Mouse (Mus musculus) lung, postnatal 0 days (tissue): ENCODE results near the gene Ypel3. TPM values are rescaled to one million over a fixed set of nuclear protein-coding genes. Genes with fewer than 3 reads are reported as not detected.
A peak's percentile ranks its signal among the peaks of the same experiment; 100 is the strongest.
"Not testable (repeated sequence)": the region's sequence is repeated elsewhere in the genome, so short reads cannot be mapped to it uniquely, and the experiment has no call there.

Experiments used
- ATAC-seq: fragments of 200-750 bp; cut with Nextera tagmentation; 2 replicates; pipeline ENCODE4 v1.8.0; 2017; ENCODE audit warnings: moderate library complexity
- DNase-seq: peaks from one replicate; pipeline ENCODE4 v3.0.0-alpha.2; 2016; ENCODE audit warnings: low spot score
- H3K27ac ChIP-seq: fragments of 300-500 bp; sonication (generic); 2 replicates; pipeline ENCODE4 v1.5.1; 2014; ENCODE audit warnings: antibody characterized with exemption, mild to moderate bottlenecking, low read length, mixed read lengths
- H3K27me3 ChIP-seq: fragments of 300-500 bp; sonication (generic); replicated peaks from 2 replicates; pipeline ENCODE4 v1.6.1; 2014; ENCODE audit warnings: low read length, mixed read lengths; ENCODE audit not compliant: insufficient read depth
- H3K36me3 ChIP-seq: fragments of 300-500 bp; sonication (generic); 2 replicates; pipeline ENCODE4 v1.6.1; 2014; ENCODE audit warnings: low read length, mixed read lengths; ENCODE audit not compliant: insufficient read depth
- H3K4me1 ChIP-seq: fragments of 300-500 bp; sonication (generic); 2 replicates; pipeline ENCODE4 v1.6.1; 2014; ENCODE audit warnings: antibody characterized with exemption, low read depth, low read length, mixed read lengths; ENCODE audit not compliant: insufficient read depth
- H3K4me2 ChIP-seq: fragments of 300-500 bp; sonication (generic); replicated peaks from 2 replicates; pipeline ENCODE4 v1.6.1; 2014; ENCODE audit warnings: low read depth, mild to moderate bottlenecking, low read length, moderate library complexity, mixed read lengths
- H3K4me3 ChIP-seq: fragments of 300-500 bp; sonication (generic); 2 replicates; pipeline ENCODE4 v1.5.1; 2014; ENCODE audit warnings: low read depth, low read length
- H3K9ac ChIP-seq: fragments of 300-500 bp; sonication (generic); replicated peaks from 2 replicates; pipeline ENCODE4 v1.6.1; 2014; ENCODE audit warnings: low read depth, mild to moderate bottlenecking
- H3K9me3 ChIP-seq: fragments of 300-500 bp; sonication (generic); 2 replicates; pipeline ENCODE4 v1.6.1; 2016; ENCODE audit warnings: low read length, mixed read lengths
- CTCF ChIP-seq: IDR thresholded peaks from 2 replicates; pipeline ENCODE4 v1.5.1; 2016; ENCODE audit warnings: antibody characterized with exemption, mild to moderate bottlenecking
- EP300 ChIP-seq: IDR thresholded peaks from 2 replicates; pipeline ENCODE4 v1.6.1; 2016; ENCODE audit warnings: antibody characterized with exemption, mild to moderate bottlenecking, control low read depth
- WGBS: fragments of 180-500 bp; shearing (Covaris S2); extraction: QIAGEN DNeasy Blood & Tissue Kit; methylation state at CpG from one replicate; pipeline ENCODE4 v1.1.7; 2014; 5-methylcytosine and 5-hydroxymethylcytosine counted together
- polyA plus RNA-seq: library from polyadenylated mRNA; unstranded; fragments of >200 nt; fragmentation: Nextera tagmentation; extraction: Ambion mirVana; gene quantifications from 2 replicates; pipeline ENCODE4 v1.2.1, GENCODE M21; 2015

Gene Ypel3
- polyA plus RNA-seq, result 325 and 340 TPM in 2 replicates

DNA sequence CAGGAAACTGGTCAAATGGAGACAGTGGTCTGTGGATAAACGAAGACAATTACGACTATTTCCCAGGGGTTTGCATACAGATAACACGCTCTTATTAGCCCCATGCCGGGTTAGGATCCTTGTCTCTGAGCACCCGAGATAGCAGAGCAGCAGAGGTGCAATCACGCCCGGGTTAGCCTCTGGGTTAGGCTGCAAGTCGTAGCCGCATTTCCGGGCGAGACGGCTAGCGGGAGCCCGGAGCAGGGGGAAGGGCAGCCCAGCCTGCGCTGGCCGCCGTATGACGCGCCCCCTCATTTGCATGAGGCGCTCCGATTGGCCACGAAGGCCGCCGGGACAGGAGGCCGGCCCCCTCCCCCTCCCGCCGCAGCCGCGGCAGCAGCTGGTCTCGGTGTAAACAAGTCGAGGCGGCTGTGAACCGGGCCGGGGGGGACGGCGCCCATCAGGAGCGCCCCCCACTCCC, at the start of gene Ypel3:
Gene Ypel3, plus strand, starts transcription at position 358 of the 460 bp plus-strand sequence.
- Histone ChIP-seq H3K27ac (peak within 1 kb of the TSS; percentile 94), H3K4me2 (peak within 1 kb of the TSS; percentile 94), H3K9ac (peak within 1 kb of the TSS; percentile 98), H3K4me3 (peak within 1 kb of the TSS; percentile 93), H3K27me3 (no peaks in the 10 kb centered on the region), H3K4me1 (peaks cover 29% of the 10 kb centered on the region), H3K9me3 (no peaks in the 10 kb centered on the region), H3K36me3 (no peaks in the 10 kb centered on the region)
- under 1% methylated on average over 16 of the region's 37 CpGs for WGBS
- peak; percentile 98 for DNase-seq
- TF ChIP-seq EP300, result peak; percentile 29; the same call in 1 of the 2 replicates
- TF ChIP-seq CTCF, result no peak
- peak; percentile 93 for ATAC-seq

DNA sequence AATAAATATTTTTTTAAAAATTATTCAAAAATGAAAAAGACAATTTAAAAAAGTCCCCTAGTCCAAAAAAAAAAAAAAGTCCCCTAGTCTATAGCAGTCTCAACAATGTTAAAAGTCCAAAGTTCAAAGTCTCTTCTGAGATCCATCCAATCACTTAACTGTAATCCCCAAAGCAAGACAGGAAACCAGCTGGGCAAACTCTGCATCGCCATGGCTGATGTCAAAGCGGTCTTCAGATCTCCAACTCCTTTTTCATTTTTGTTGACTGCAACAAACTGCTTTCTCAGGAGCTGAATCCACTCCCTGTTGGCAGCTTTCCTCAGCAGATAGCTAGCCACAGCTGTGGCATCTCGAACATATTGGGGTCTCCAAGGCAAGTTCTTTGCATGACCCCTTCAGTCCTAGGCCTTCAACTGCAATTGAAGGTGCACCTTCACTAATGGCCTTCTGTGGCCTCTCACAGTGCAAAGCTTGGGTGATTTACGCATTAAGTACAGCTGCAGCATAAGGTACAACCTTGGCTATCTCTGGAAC, 46.4 kb upstream of the Ypel3 start:
- WGBS, result 62% methylated on average over 4 of the region's 4 CpGs

DNA sequence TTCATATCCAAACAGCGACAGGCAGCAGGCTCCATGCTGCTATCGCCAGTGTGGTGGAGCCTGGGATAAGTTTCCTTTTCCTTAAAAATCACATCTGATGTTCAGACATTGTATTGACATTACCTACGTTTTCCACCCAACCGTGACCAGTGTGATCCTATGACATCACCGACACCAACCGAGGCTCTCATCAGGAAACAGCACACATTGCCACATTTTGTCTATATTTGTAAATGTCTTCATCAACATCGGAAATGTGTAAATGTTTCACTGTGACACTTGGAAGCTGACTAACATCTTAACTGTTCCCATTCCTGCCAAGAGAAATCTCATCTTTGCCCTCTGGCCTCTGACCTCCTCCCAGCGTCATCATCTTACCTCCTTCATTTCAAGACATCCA, 40.6 kb upstream of the Ypel3 start:
- DNase-seq (no peak), ATAC-seq (no peak)
- Histone ChIP-seq H3K9me3 (no peaks in the 10 kb centered on the region), H3K27me3 (no peaks in the 10 kb centered on the region), H3K36me3 (no peaks in the 10 kb centered on the region), H3K4me1 (no peaks in the 10 kb centered on the region), H3K4me3 (no peak overlapping the region), H3K27ac (no peak overlapping the region), H3K4me2 (no peak overlapping the region), H3K9ac (no peak overlapping the region)
- 66% methylated on average over 8 of the region's 8 CpGs for WGBS
- TF ChIP-seq CTCF (no peak), EP300 (no peak)

More for the DNA sequence above, 46.4 kb upstream of the Ypel3 start:
- H3K27me3 ChIP-seq, H3K4me3 ChIP-seq, H3K36me3 ChIP-seq, H3K4me2 ChIP-seq, H3K4me1 ChIP-seq, H3K27ac ChIP-seq, H3K9me3 ChIP-seq, H3K9ac ChIP-seq: not testable (repeated sequence)
- ATAC-seq, result peak; percentile 65
- DNase-seq, result peak; percentile 45

DNA sequence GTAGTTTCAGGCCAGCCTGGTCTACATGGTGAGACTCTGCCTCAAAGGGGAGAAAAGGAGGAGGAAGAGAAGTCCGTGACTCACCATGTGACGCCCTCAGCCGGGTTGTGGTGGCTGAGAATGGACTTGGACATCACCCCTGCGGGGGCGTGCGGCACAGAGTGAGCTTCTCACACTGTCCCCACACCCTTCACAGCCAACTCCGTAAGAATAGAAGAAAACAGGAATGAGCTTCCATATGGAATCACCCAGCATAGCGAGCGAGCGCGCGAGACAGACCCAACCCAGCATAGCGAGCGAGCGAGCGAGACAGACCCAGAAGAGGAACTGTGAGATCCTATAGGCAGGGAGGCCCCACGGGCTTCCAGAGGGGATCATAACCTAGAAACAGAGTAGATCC, 37.2 kb upstream of the Ypel3 start:
- no peak overlapping the region for H3K4me2 ChIP-seq
- TF ChIP-seq EP300 (no peak), CTCF (no peak)
- H3K9me3 ChIP-seq, result no peaks in the 10 kb centered on the region
- no peak overlapping the region for H3K27ac ChIP-seq
- no peak overlapping the region for H3K4me3 ChIP-seq
- DNase-seq (no peak), ATAC-seq (no peak)
- H3K27me3 ChIP-seq, result no peaks in the 10 kb centered on the region
- H3K36me3 ChIP-seq, result no peaks in the 10 kb centered on the region
- 84% methylated on average over 17 of the region's 17 CpGs for WGBS
- no peak overlapping the region for H3K9ac ChIP-seq
- no peaks in the 10 kb centered on the region for H3K4me1 ChIP-seq

DNA sequence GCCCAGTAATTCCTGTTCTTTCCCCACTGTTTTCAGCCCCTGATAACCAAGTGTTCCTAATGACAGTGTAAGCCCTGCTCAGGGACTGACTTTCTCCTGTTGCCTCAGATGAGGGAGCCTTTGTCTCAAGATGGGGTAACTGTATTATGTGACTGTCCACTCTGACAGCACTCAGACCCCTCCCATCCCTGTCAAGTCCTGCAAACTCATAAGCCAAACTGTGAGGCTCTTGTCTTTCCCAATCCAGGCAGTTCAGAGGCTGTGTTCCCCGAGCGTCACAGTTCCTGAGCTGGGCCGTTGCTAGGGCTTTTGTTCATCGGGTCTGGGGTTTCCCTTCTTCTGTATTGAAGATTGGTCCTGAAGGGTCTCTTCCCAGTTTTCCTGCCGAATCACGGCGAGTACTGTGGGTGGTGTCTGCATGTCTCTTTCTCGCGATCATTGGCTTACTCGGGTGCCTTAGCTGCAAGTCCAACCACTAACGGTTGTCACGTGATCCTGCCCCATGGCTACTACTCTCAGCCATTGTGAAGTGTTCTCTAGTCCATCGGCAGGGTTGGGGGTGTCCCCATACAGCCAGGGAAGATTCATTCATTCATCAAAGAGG, 36.5 kb upstream of the Ypel3 start:
- WGBS, result 73% methylated on average over 13 of the region's 13 CpGs
- Histone ChIP-seq H3K4me1 (no peaks in the 10 kb centered on the region), H3K4me3 (no peak overlapping the region), H3K36me3 (no peaks in the 10 kb centered on the region), H3K27me3 (no peaks in the 10 kb centered on the region), H3K9ac (no peak overlapping the region), H3K9me3 (no peaks in the 10 kb centered on the region), H3K27ac (no peak overlapping the region), H3K4me2 (no peak overlapping the region)
- DNase-seq (peak; percentile 74), ATAC-seq (peak; percentile 61)
- no peak for TF ChIP-seq EP300
- TF ChIP-seq CTCF, result no peak

DNA sequence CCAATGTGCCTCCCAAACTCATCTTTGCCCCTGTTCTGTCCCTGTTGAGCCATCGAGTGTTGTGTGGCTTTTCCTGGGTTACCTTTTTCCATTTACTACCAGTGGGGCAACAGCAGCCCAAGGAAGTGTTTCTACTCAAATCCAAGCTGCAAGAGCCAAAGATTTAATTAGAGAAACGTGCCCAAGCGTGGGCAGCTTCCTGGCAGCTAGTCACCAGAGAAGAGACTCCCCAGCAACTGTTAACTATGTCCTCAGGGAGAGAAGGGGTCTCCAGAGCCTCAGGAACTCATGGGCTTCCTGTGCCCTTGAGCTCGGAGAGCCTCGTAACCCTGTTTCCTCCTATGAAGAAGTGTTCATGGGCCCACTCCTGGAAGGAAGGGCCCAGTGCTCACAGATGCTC, 35.8 kb upstream of the Ypel3 start:
- no peak for ATAC-seq
- H3K9me3 ChIP-seq, result no peaks in the 10 kb centered on the region
- H3K4me1 ChIP-seq, result no peaks in the 10 kb centered on the region

More for the DNA sequence above, 35.8 kb upstream of the Ypel3 start:
- Histone ChIP-seq H3K4me2 (no peak overlapping the region), H3K27ac (no peak overlapping the region), H3K4me3 (no peak overlapping the region), H3K36me3 (no peaks in the 10 kb centered on the region), H3K9ac (no peak overlapping the region), H3K27me3 (no peaks in the 10 kb centered on the region)
- 69% methylated on average over 5 of the region's 5 CpGs for WGBS
- TF ChIP-seq EP300 (no peak), CTCF (no peak)
- no peak for DNase-seq
